Mouse (Mus musculus): ENCODE results near the gene Misp.

- TF ChIP-seq CTCF (IDR thresholded peaks at IDR 0.05; ENCODE audit: extremely low read depth, insufficient read length, insufficient replicate concordance, low read depth, low read length) = no peak
- TF ChIP-seq POLR2A (IDR thresholded peaks at IDR 0.05; ENCODE audit: low read depth, low read length) = no peak
Measured at GRCm38 (mm10) chr10:79836918-79837317, 16.1 kb downstream of the Misp start.
